Mouse (Mus musculus) CD8-positive naive resting alpha-beta T cell, adult 2 months (primary cell): ENCODE results near the gene Mageh1.
"Not testable (repeated sequence)": the region's sequence is repeated elsewhere in the genome, so short reads cannot be mapped to it uniquely, and the experiment has no call there.

Source experiments
- DNase-seq, 2 experiments: peaks; one replicate each; pipeline ENCODE4 v3.0.0; 2022; ENCODE audit warnings: low read depth in 2 of 2, low spot score in 2 of 2

Mageh1 gene

GRCm38 (mm10) chrX:153037087-153037971 is at the start of gene Mageh1:
Gene Mageh1 (minus strand): TSS chrX:153037575.
- DNase-seq: no peak

GRCm38 (mm10) chrX:153037972-153038744 is 783 bp upstream of the Mageh1 start:
- not testable (repeated sequence) for DNase-seq

GRCm38 (mm10) chrX:153031547-153031946 is 5.8 kb downstream of the Mageh1 start:
- DNase-seq: not testable (repeated sequence)

GRCm38 (mm10) chrX:153025709-153026108 is 11.7 kb downstream of the Mageh1 start:
- not testable (repeated sequence) for DNase-seq

- DNase-seq: not testable (repeated sequence)
Observed at GRCm38 (mm10) chrX:153025255-153025654, 12.1 kb downstream of the Mageh1 start.

- DNase-seq: no peak
Observed at GRCm38 (mm10) chrX:153007685-153008047, 29.7 kb downstream of the Mageh1 start.

GRCm38 (mm10) chrX:153007021-153007684 is 30.2 kb downstream of the Mageh1 start:
- DNase-seq: no peak

- DNase-seq: no peak
Observed at GRCm38 (mm10) chrX:153006387-153006841, 31.0 kb downstream of the Mageh1 start, which contains the start of gene Usp51. Gene Usp51 (plus strand): TSS chrX:153006469.

GRCm38 (mm10) chrX:152996105-152996504 is 41.3 kb downstream of the Mageh1 start:
- DNase-seq: not testable (repeated sequence)

GRCm38 (mm10) chrX:152989852-152990251 is 47.5 kb downstream of the Mageh1 start:
- not testable (repeated sequence) for DNase-seq
